Mouse (Mus musculus) naive thymus-derived CD4-positive, alpha-beta T cell, adult 5 months (primary cell): ENCODE data around the gene Gm20835. TPM values are rescaled to one million over a fixed set of nuclear protein-coding genes. Genes with fewer than 3 reads are reported as not detected.

Experiments used
- polyA plus RNA-seq: library from polyadenylated mRNA; unstranded; fragments of 100-300 nt; shearing (Covaris generic); gene quantifications from one replicate; pipeline ENCODE4 v1.2.1, GENCODE M21; 2017

Gm20835 gene
- not detected for polyA plus RNA-seq

DNA sequence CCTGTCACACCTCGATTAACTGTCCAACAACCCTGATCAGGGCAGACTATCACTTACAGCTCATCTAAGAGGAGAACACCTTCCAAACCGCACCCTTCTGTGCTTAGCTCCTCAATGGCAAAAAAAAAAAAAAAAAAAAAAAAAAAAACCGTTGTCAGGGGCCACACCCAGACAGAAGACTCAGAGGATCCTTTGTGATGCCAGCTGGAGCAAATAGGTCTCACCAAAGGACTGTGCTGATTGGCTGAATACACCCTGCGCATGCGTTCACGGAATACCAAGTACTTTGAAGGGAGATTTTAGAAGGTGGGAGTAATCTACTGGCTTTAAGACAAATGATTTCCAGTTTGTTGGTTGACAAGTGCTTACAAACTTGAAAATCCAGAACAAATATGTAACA is at the start of gene Gm20835:
TSS of gene Gm20835 (minus strand) at position 101 of the 400 bp plus-strand sequence.

